Mouse (Mus musculus) G1E (cell line): Measurements from ENCODE around the gene Olfr823. TPM values are rescaled to one million over a fixed set of nuclear protein-coding genes. Genes with fewer than 3 reads are reported as not detected.
"Not testable (repeated sequence)": the region's sequence is repeated elsewhere in the genome, so short reads cannot be mapped to it uniquely, and the experiment has no call there.

Experiments used
- ATAC-seq: 2 replicates; pipeline ENCODE4 v1.8.0; 2016; ENCODE audit warnings: mild to moderate bottlenecking; ENCODE audit not compliant: insufficient number of reproducible peaks, poor library complexity, low FRiP score, severe bottlenecking; ENCODE audit errors: extremely low read depth
- DNase-seq: peaks from one replicate; pipeline ENCODE4 v3.0.0; 2012; ENCODE audit warnings: low spot score
- H3K27me3 ChIP-seq: 2 replicates; pipeline ENCODE4 v1.6.1; 2012; ENCODE audit warnings: mild to moderate bottlenecking, low read length, inconsistent platforms; ENCODE audit not compliant: insufficient read depth
- H3K36me3 ChIP-seq: replicated peaks from 2 replicates; pipeline ENCODE3; 2012; ENCODE audit warnings: mild to moderate bottlenecking, inconsistent platforms
- H3K4me1 ChIP-seq: 2 replicates; pipeline ENCODE4 v1.6.1; 2012; ENCODE audit warnings: low read depth, low read length, inconsistent platforms, mixed read lengths; ENCODE audit not compliant: insufficient read depth
- H3K4me3 ChIP-seq: 2 replicates; pipeline ENCODE4 v1.5.1; 2012; ENCODE audit warnings: low read depth, mild to moderate bottlenecking, inconsistent platforms, low read length, moderate library complexity, mixed read lengths
- H3K9me3 ChIP-seq: replicated peaks from 2 replicates; pipeline ENCODE4 v1.6.1; 2012; ENCODE audit warnings: inconsistent platforms
- CTCF ChIP-seq: IDR thresholded peaks from 2 replicates; pipeline ENCODE4 v1.5.1; 2012; ENCODE audit warnings: low read depth, low read length, inconsistent platforms, mixed read lengths
- GATA1 ChIP-seq: IDR thresholded peaks from 2 replicates; pipeline ENCODE4 v1.6.1; 2012; ENCODE audit warnings: borderline replicate concordance, low read length, inconsistent platforms, mixed read lengths
- GATA2 ChIP-seq: IDR thresholded peaks from 2 replicates; pipeline ENCODE4 v1.6.1; 2012; ENCODE audit warnings: low read depth, low read length, inconsistent platforms, borderline replicate concordance
- POLR2AphosphoS5 ChIP-seq: IDR thresholded peaks from 2 replicates; pipeline ENCODE4 v1.6.1; 2012; ENCODE audit warnings: low read depth, low read length, inconsistent platforms; ENCODE audit not compliant: insufficient replicate concordance
- TAL1 ChIP-seq: conservative IDR thresholded peaks from 2 replicates; pipeline ENCODE4 v1.6.1; 2012; ENCODE audit warnings: low read depth, low read length, inconsistent platforms, mixed read lengths
- polyA plus RNA-seq: library from polyadenylated mRNA; stranded (reverse); fragments of >175 nt; gene quantifications from 2 replicates; pipeline ENCODE4 v1.2.3, GENCODE M21; 2012
- total RNA-seq, 2 experiments: library from RNA; stranded (forward) in 1 of 2; stranded (reverse) in 1 of 2; fragments of 200-1000 nt in 1 of 2; fragments of >200 nt in 1 of 2; fragmentation: Nextera tagmentation in 1 of 2; gene quantifications; 2 replicates each; pipeline ENCODE4 v1.2.3; 2014 to 2017

Gene Olfr823
- total RNA-seq (2014; fragmentation: Nextera tagmentation) = not detected in 2 replicates
- not detected in 2 replicates for total RNA-seq (2017)
- not detected in 2 replicates for polyA plus RNA-seq

- not testable (repeated sequence) for H3K36me3 ChIP-seq, H3K4me3 ChIP-seq, H3K4me1 ChIP-seq, ATAC-seq, H3K27me3 ChIP-seq, DNase-seq, H3K9me3 ChIP-seq
Observed at GRCm38 (mm10) chr10:130115283-130115682, at the start of gene Olfr823. Olfr823 (minus strand) TSS chr10:130115383.

- Histone ChIP-seq H3K27me3 (no peaks in the 10 kb centered on the region), H3K4me3 (no peak overlapping the region), H3K4me1 (no peaks in the 10 kb centered on the region), H3K36me3 (no peaks in the 10 kb centered on the region), H3K9me3 (no peaks in the 10 kb centered on the region)
- DNase-seq (no peak), ATAC-seq (no peak)
- no peak for TF ChIP-seq CTCF
- TF ChIP-seq GATA2 = no peak
- no peak for TF ChIP-seq POLR2AphosphoS5
- no peak for TF ChIP-seq GATA1
- no peak for TF ChIP-seq TAL1
Observed at GRCm38 (mm10) chr10:130144121-130144520, 28.9 kb upstream of the Olfr823 start.

GRCm38 (mm10) chr10:130142481-130142880 lies 27.3 kb upstream of the Olfr823 start:
- H3K36me3 ChIP-seq, H3K4me1 ChIP-seq, H3K4me3 ChIP-seq, ATAC-seq, H3K9me3 ChIP-seq, H3K27me3 ChIP-seq, DNase-seq: not testable (repeated sequence)

- H3K9me3 ChIP-seq = no peaks in the 10 kb centered on the region
- H3K36me3 ChIP-seq = no peaks in the 10 kb centered on the region
- no peaks in the 10 kb centered on the region for H3K4me1 ChIP-seq
- ATAC-seq = no peak
- no peaks in the 10 kb centered on the region for H3K27me3 ChIP-seq
- H3K4me3 ChIP-seq = no peak overlapping the region
- TF ChIP-seq CTCF = no peak
- no peak for TF ChIP-seq TAL1
- no peak for DNase-seq
Observed at GRCm38 (mm10) chr10:130134811-130135210, 19.6 kb upstream of the Olfr823 start.

- not testable (repeated sequence) for ATAC-seq, H3K9me3 ChIP-seq, H3K4me3 ChIP-seq, H3K4me1 ChIP-seq, H3K36me3 ChIP-seq, DNase-seq, H3K27me3 ChIP-seq
Observed at GRCm38 (mm10) chr10:130129900-130130299, 14.7 kb upstream of the Olfr823 start, which contains the start of gene Olfr824. Olfr824 (minus strand) TSS chr10:130130000.

GRCm38 (mm10) chr10:130116045-130116444 lies 862 bp upstream of the Olfr823 start:
- H3K36me3 ChIP-seq, H3K4me1 ChIP-seq, ATAC-seq, DNase-seq, H3K27me3 ChIP-seq, H3K9me3 ChIP-seq, H3K4me3 ChIP-seq: not testable (repeated sequence)

GRCm38 (mm10) chr10:130096104-130096503 lies 19.1 kb downstream of the Olfr823 start:
- Histone ChIP-seq H3K27me3 (no peaks in the 10 kb centered on the region), H3K36me3 (no peaks in the 10 kb centered on the region), H3K4me1 (no peaks in the 10 kb centered on the region), H3K9me3 (no peaks in the 10 kb centered on the region), H3K4me3 (no peak overlapping the region)
- no peak for TF ChIP-seq GATA2
- no peak for TF ChIP-seq POLR2AphosphoS5
- TF ChIP-seq CTCF = no peak
- DNase-seq (no peak), ATAC-seq (no peak)

GRCm38 (mm10) chr10:130092838-130093440 lies 22.2 kb downstream of the Olfr823 start:
- DNase-seq (no peak), ATAC-seq (peak; percentile 66)
- H3K4me1 ChIP-seq = no peaks in the 10 kb centered on the region
- peak; percentile 22; the same call in 1 of the 2 replicates for TF ChIP-seq CTCF
- TF ChIP-seq TAL1 = no peak
- TF ChIP-seq POLR2AphosphoS5 = no peak
- H3K4me3 ChIP-seq = no peak overlapping the region
- H3K9me3 ChIP-seq = no peaks in the 10 kb centered on the region
- H3K36me3 ChIP-seq = no peaks in the 10 kb centered on the region
- no peaks in the 10 kb centered on the region for H3K27me3 ChIP-seq
